Mouse (Mus musculus): ENCODE results near the gene Trappc11. TPM values are rescaled to one million over a fixed set of nuclear protein-coding genes. Genes with fewer than 3 reads are reported as not detected.

Gene Trappc11
- polyA plus RNA-seq, 1 experiment = 43.4 TPM

DNA sequence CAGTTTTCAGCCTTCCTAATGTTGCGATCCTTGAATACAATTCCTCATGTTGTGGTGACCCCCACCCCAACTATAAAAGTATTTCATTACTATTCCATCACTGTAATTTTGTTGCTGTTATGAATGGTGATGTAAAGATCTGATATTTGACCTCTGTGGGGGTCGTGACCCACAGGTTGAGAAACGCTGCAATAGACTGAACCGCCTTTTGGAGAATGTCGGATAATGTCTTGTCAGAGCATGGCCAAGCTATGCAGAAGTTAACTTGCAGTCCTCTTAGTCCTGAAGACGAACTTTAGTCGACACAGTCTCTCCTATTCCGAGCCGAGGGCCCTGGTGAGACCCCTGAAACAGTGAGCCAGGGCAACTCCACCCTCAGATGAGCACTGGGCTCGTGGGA lies 13.8 kb upstream of the Trappc11 start:
- H3K27ac ChIP-seq (ENCODE audit: insufficient read depth, low read length) = no peak overlapping the region
- TF ChIP-seq CTCF (IDR thresholded peaks at IDR 0.05; ENCODE audit: extremely low read depth, insufficient read depth, low read length) (no peak), POLR2A (IDR thresholded peaks at IDR 0.05; ENCODE audit: extremely low read depth, insufficient read depth, low read length) (no peak)
- H3K4me3 ChIP-seq (ENCODE audit: insufficient read depth, low read length) = no peak overlapping the region
- H3K4me1 ChIP-seq (ENCODE audit: control insufficient read depth, insufficient read depth, low read length) = no peaks in the 10 kb centered on the region

DNA sequence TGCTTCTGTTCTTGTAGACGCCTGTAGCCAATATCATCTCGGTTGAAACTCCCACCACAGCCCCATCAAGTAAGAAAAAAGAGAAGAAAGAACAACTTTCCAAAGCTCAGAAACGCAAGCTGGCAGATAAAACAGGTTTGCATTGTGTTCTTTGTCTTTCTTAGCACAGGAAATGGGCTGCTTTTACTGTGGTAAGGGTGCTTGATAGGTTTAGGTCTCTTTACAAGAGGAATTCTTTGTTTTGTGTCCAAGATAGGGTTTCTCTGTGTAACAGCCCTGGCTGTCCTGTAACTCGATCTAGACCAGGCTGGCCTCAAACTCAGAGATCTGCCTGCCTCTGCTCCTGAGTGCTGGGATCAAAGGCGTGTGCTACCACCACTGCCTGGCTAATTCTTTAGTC lies 10.8 kb upstream of the Trappc11 start:
- H3K4me3 ChIP-seq (ENCODE audit: insufficient read depth, low read length) = no peak overlapping the region
- TF ChIP-seq POLR2A (IDR thresholded peaks at IDR 0.05; ENCODE audit: extremely low read depth, insufficient read depth, low read length) (no peak), CTCF (IDR thresholded peaks at IDR 0.05; ENCODE audit: extremely low read depth, insufficient read depth, low read length) (no peak)
- no peaks in the 10 kb centered on the region; the same call in 1 of the 2 replicates for H3K4me1 ChIP-seq (ENCODE audit: control insufficient read depth, insufficient read depth, low read length)
- H3K27ac ChIP-seq (ENCODE audit: insufficient read depth, low read length) = no peak overlapping the region

DNA sequence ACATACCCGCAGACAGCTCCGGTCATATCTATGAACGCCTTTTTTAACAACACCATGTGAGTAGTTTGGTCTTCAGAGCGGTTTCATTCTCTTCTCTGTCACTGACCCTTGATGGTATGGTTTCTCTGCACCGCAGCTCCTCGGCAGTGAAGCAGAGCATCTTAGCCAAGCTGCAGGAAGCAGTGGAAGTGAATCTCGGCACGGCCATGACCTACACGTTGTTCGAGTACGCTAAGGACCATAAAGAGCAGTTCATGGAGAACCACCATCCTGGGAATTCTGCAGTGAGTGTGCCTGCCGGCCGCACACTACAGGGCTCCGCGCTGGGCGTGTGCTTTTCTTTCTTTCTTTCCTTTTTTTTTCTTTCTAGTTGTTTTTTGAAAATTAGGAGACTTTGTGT lies 9.5 kb upstream of the Trappc11 start:
- Histone ChIP-seq H3K27ac (ENCODE audit: insufficient read depth, low read length) (no peak overlapping the region), H3K4me3 (ENCODE audit: insufficient read depth, low read length) (no peak overlapping the region), H3K4me1 (ENCODE audit: control insufficient read depth, insufficient read depth, low read length) (no peaks in the 10 kb centered on the region; the same call in 1 of the 2 replicates)
- TF ChIP-seq POLR2A (IDR thresholded peaks at IDR 0.05; ENCODE audit: extremely low read depth, insufficient read depth, low read length) (no peak), CTCF (IDR thresholded peaks at IDR 0.05; ENCODE audit: extremely low read depth, insufficient read depth, low read length) (no peak)

DNA sequence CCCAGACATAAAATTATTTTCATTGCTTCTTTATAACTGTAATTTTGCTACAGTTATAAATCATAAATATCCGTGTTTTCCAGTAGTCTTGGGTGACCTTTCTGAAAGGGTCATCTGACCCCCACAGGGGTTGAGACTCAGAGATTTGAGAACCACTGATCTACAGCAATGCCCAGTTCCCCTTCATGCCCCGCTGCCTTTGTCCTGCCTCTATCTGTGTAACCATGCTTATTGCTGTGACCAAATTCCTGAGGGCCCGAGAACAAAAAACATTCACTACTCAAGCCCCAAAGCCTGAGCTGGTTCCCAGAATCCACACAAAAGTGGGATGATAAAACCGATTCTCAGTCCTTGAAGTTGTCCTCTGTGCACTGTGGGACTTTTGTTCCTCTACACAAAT lies 5.1 kb upstream of the Trappc11 start:
- TF ChIP-seq CTCF (IDR thresholded peaks at IDR 0.05; ENCODE audit: extremely low read depth, insufficient read depth, low read length) (no peak), POLR2A (IDR thresholded peaks at IDR 0.05; ENCODE audit: extremely low read depth, insufficient read depth, low read length) (no peak)
- Histone ChIP-seq H3K4me1 (ENCODE audit: control insufficient read depth, insufficient read depth, low read length) (no peaks in the 10 kb centered on the region; the same call in 1 of the 2 replicates), H3K27ac (ENCODE audit: insufficient read depth, low read length) (no peak overlapping the region), H3K4me3 (ENCODE audit: insufficient read depth, low read length) (no peak overlapping the region)

GRCm38 (mm10) chr8:47528094-47528493 lies 5.2 kb downstream of the Trappc11 start:
- TF ChIP-seq POLR2A (IDR thresholded peaks at IDR 0.05; ENCODE audit: extremely low read depth, insufficient read depth, low read length) (no peak), CTCF (IDR thresholded peaks at IDR 0.05; ENCODE audit: extremely low read depth, insufficient read depth, low read length) (no peak)
- Histone ChIP-seq H3K27ac (ENCODE audit: insufficient read depth, low read length) (no peak overlapping the region), H3K4me3 (ENCODE audit: insufficient read depth, low read length) (no peak overlapping the region), H3K4me1 (ENCODE audit: control insufficient read depth, insufficient read depth, low read length) (peaks cover 2% of the 10 kb centered on the region; the same call in 1 of the 2 replicates)

DNA sequence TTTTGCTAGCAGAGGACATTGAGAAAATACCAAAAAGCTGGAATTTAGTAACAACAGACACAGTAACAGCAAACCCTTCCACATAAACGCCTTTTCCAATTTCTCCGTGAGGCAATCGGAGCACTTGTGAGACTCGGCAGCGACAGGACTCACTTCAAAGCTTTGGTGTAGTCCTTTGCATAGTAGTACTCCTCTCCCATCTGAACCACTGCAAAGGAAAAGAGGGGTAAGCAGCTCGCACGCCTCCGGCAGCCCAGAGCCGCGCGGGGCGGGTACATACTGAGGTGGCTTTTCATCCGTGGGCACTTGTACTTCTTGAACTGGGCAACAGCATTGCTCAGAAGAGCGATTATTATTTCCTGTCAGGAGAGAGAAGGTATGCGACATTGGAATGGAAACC lies 19.7 kb downstream of the Trappc11 start:
- Histone ChIP-seq H3K27ac (ENCODE audit: insufficient read depth, low read length) (no peak overlapping the region), H3K4me1 (ENCODE audit: control insufficient read depth, insufficient read depth, low read length) (no peaks in the 10 kb centered on the region), H3K4me3 (ENCODE audit: insufficient read depth, low read length) (no peak overlapping the region)
- TF ChIP-seq POLR2A (IDR thresholded peaks at IDR 0.05; ENCODE audit: extremely low read depth, insufficient read depth, low read length) (no peak), CTCF (IDR thresholded peaks at IDR 0.05; ENCODE audit: extremely low read depth, insufficient read depth, low read length) (no peak)

GRCm38 (mm10) chr8:47510930-47511329 lies 22.3 kb downstream of the Trappc11 start:
- Histone ChIP-seq H3K27ac (ENCODE audit: insufficient read depth, low read length) (no peak overlapping the region), H3K4me3 (ENCODE audit: insufficient read depth, low read length) (no peak overlapping the region), H3K4me1 (ENCODE audit: control insufficient read depth, insufficient read depth, low read length) (no peaks in the 10 kb centered on the region)
- TF ChIP-seq CTCF (IDR thresholded peaks at IDR 0.05; ENCODE audit: extremely low read depth, insufficient read depth, low read length) (no peak), POLR2A (IDR thresholded peaks at IDR 0.05; ENCODE audit: extremely low read depth, insufficient read depth, low read length) (no peak)

GRCm38 (mm10) chr8:47505431-47505830 lies 27.8 kb downstream of the Trappc11 start:
- no peaks in the 10 kb centered on the region for H3K4me1 ChIP-seq (ENCODE audit: control insufficient read depth, insufficient read depth, low read length)
- H3K4me3 ChIP-seq (ENCODE audit: insufficient read depth, low read length) = no peak overlapping the region
- H3K27ac ChIP-seq (ENCODE audit: insufficient read depth, low read length) = no peak overlapping the region
- TF ChIP-seq POLR2A (IDR thresholded peaks at IDR 0.05; ENCODE audit: extremely low read depth, insufficient read depth, low read length) = no peak
- no peak for TF ChIP-seq CTCF (IDR thresholded peaks at IDR 0.05; ENCODE audit: extremely low read depth, insufficient read depth, low read length)

GRCm38 (mm10) chr8:47502546-47502945 lies 30.7 kb downstream of the Trappc11 start:
- Histone ChIP-seq H3K4me1 (ENCODE audit: control insufficient read depth, insufficient read depth, low read length) (no peaks in the 10 kb centered on the region), H3K27ac (ENCODE audit: insufficient read depth, low read length) (no peak overlapping the region), H3K4me3 (ENCODE audit: insufficient read depth, low read length) (no peak overlapping the region)
- TF ChIP-seq CTCF (IDR thresholded peaks at IDR 0.05; ENCODE audit: extremely low read depth, insufficient read depth, low read length) (no peak), POLR2A (IDR thresholded peaks at IDR 0.05; ENCODE audit: extremely low read depth, insufficient read depth, low read length) (no peak)

DNA sequence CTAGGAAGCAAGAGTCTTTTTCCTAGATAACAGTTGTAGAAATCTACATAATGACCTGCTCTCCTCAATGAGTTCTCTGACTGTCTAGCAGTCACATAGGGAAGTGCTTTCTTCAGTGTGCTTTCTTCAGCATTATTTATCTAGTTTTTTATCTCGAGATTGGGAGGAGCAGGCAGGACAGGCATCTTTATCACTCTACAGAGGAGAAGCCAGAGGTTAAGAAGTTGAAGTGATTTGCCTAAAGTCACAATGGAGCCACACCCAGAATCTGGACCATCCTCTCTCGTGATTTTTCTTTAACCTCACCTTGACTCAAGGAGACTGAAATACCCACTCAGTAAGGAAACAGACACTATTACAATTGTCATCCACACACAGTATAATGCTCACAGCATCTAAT lies 31.3 kb downstream of the Trappc11 start:
- H3K4me3 ChIP-seq (ENCODE audit: insufficient read depth, low read length) = no peak overlapping the region
- no peak overlapping the region for H3K27ac ChIP-seq (ENCODE audit: insufficient read depth, low read length)
- H3K4me1 ChIP-seq (ENCODE audit: control insufficient read depth, insufficient read depth, low read length) = no peaks in the 10 kb centered on the region
- TF ChIP-seq CTCF (IDR thresholded peaks at IDR 0.05; ENCODE audit: extremely low read depth, insufficient read depth, low read length) (no peak), POLR2A (IDR thresholded peaks at IDR 0.05; ENCODE audit: extremely low read depth, insufficient read depth, low read length) (no peak)

All from cortical plate, adult 2 months (tissue).